Mouse (Mus musculus): ENCODE measurements around the gene Ube2u.
"Not testable (repeated sequence)": the region's sequence is repeated elsewhere in the genome, so short reads cannot be mapped to it uniquely, and the experiment has no call there.

Gene Ube2u

DNA sequence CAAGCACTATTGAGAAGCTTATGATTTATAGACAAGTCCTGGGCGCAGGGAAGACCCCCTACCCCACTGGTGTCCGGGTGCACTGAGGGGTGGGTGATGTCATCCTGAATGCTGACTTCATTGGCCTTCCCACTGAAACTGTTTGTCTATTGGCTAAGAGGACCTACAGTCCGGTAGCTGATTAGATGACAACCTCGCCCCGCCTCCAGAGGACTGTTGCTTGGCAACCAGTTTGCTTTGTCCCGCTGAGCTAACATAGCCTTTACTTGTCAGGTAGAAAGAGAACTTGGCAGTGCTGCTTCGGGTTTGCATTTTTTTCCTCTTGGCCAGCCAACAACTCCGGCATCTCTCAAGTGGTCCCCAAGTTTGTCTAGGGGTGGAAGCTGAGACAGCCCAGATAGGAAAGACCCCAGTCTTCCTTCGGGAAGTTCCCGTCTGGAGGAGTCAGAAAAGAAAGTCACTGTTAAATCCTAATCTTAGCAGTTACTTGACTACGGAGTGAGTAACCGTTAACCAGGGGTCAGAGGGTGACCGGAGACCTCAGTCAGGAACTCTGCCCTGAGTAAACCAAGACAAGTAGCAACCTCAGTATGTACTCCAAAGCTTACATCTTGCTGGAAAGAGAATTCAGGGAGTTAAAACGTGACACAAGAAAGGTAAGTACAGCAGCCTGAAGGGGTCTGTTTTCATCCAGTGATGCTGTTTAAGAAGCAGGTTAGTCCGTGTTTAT is at the start of gene Ube2u:
TSS of gene Ube2u (plus strand) at position 258 of the 730 bp plus-strand sequence.
- no peak for DNase-seq (ENCODE audit: low spot score)

GRCm38 (mm10) chr4:100429371-100429900 is 49.2 kb upstream of the Ube2u start:
- no peak for DNase-seq (ENCODE audit: low spot score)

GRCm38 (mm10) chr4:100435281-100436168 is 43.1 kb upstream of the Ube2u start:
- DNase-seq (ENCODE audit: low spot score): no peak

- no peak for DNase-seq (ENCODE audit: low spot score)
Measured at GRCm38 (mm10) chr4:100436169-100436547, 42.5 kb upstream of the Ube2u start.

DNA sequence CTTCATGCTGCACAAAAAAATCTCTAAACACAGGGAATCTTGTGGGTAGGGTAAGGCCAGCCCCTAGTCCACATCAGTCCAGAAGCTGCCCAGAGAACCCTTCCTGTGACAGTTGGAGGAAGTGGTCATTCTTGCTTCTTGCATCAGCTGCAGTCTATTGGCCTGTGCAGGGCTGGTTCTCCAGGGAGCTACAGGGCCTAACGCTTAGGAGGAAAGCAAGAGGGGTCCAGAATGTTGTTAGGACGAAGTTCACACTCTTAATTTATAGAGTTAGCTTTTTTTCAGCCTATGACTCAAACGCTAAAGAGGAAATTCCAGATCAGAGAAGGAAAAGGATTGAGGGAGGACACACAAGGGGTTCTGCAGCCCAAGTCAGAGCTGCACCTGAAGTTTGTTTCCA is 31.8 kb upstream of the Ube2u start:
- no peak for DNase-seq (ENCODE audit: low spot score)

DNA sequence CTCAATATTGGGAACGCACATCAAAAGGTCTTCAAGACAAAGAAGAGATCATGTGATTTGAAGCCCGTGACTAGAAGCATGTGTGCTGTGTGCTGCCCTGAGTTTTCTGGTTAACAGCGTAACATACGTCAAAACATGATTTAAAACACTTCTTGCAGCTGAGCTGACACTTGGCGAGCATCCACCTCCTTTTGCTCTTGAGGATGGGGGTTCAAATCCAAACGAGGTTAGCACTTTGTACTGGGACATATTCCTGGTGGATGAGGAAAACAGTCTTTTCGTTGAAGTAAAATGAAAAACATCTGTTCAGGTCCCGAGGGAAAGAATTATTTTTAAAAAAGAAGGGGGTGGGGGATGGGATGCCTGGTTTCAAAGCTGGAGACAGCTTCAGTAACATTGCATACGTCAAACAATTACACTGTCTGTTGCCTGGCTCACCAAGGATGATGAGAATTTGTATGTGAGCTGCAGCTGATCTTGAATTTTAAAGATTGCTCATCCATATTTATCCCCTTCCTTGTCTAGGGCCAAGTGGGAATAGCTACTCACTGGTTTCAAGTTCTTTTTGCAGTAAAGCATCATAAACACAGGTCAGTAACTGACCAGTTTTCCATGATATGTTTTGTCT is 16.0 kb upstream of the Ube2u start:
- DNase-seq (ENCODE audit: low spot score): no peak

DNA sequence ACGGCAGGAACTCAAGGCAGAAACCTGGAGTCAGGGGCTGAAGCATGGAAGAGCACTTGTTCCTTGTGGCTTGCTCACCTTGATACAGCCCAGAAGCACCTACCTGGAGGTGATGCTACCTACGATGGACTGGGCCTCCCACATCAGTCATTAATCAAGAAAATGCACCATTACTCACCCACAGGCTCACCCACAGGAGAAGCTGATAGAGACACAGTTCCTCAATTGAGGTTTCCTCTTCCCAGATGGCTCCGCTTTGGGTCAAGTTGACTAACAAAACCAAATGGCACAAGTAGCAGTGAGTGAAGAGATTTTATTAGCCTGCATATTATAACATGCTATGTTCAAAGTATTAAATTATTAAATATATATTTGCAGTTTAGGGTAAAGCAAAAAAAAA is 9.8 kb downstream of the Ube2u start:
- no peak for DNase-seq (ENCODE audit: low spot score)

DNA sequence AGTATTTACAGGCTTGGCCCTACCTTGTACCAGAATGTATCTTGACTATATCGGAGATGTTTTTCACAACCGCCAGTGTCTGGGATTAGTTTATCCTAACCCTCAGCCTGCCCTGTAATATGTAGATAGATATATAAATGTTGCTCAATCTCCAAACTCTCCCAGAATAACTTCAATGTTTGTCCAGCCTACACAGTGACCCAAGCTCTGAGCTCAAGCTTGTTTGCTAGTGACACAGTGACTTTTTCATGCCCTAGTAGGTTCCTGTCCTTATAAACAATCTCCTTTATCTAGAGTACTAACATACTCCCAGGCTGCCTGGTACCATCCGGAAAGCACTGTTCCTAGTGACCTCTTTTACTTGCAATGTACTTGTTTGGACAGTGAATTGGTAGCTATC is 16.5 kb downstream of the Ube2u start:
- DNase-seq (ENCODE audit: low spot score): no peak

DNA sequence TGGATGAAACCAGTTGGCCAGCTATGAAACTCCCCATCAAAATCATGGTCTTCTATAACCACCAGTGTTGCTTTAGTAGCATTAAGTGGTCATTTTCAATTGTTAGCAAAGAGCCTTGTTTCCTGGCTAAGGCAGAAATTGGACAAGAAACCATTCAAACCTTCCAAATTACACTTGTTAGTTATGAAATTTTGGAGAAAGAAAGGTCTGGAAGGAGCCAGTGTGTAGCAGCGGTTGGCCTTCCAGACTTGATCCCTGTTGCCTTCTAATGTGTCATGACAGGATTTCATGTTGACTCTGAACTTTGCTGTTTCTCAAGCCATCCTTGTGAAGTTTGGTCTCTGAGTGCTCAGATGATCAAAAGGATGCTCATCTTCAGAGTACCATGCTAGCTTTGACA is 17.9 kb downstream of the Ube2u start:
- no peak for DNase-seq (ENCODE audit: low spot score)

- no peak for DNase-seq (ENCODE audit: low spot score)
Measured at GRCm38 (mm10) chr4:100498192-100498591, 19.5 kb downstream of the Ube2u start.

- DNase-seq (ENCODE audit: low spot score): not testable (repeated sequence)
Measured at GRCm38 (mm10) chr4:100499037-100499601, 20.5 kb downstream of the Ube2u start.

- DNase-seq (ENCODE audit: low spot score): no peak
Measured at GRCm38 (mm10) chr4:100503337-100503736, 24.7 kb downstream of the Ube2u start.

DNA sequence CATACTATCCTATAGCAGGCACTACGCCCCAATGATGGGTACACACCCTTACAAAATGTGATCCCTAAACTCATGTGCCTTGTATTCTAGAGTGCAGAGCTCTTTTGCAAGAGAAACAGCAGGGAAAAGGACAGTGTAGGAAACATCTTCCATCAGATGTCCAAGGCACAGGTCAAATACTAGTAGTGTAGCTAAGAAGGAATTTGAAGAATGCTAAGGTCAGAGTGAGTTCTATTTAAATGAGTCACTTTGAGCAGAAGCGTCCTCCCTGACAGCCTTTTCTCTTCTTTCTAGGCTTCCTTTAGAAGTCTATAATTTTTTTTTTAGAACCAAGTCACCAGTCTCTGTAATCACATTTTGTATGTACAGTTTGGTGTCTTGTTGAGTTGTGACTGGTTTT is 39.0 kb downstream of the Ube2u start:
- DNase-seq (ENCODE audit: low spot score): no peak

DNA sequence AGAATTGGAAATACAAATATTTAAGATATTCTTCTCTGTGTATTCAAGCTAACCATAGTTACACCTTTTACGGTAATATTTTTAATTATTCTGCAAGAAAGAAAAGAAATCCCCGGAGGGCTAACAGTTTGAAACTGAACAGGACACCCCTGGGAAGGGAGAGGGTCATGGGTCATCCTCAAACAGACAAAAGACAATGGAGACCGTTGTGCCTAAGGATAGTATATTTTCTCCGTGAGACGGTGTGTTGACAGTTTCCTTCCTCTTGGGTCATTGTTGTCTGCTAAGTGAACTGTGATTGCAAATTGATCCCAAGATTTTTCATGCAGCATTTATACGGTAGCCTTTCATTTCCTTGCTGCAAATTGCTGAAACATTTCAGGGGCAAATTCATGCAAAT is 43.9 kb downstream of the Ube2u start:
- DNase-seq (ENCODE audit: low spot score): no peak

GRCm38 (mm10) chr4:100524741-100525140 is 46.1 kb downstream of the Ube2u start:
- DNase-seq (ENCODE audit: low spot score): no peak

- DNase-seq (ENCODE audit: low spot score): no peak
Measured at GRCm38 (mm10) chr4:100526296-100526695, 47.6 kb downstream of the Ube2u start.

- no peak for DNase-seq (ENCODE audit: low spot score)
Measured at GRCm38 (mm10) chr4:100527086-100527485, 48.4 kb downstream of the Ube2u start.

- no peak for DNase-seq (ENCODE audit: low spot score)
Measured at GRCm38 (mm10) chr4:100527554-100528001, 48.9 kb downstream of the Ube2u start.

DNA sequence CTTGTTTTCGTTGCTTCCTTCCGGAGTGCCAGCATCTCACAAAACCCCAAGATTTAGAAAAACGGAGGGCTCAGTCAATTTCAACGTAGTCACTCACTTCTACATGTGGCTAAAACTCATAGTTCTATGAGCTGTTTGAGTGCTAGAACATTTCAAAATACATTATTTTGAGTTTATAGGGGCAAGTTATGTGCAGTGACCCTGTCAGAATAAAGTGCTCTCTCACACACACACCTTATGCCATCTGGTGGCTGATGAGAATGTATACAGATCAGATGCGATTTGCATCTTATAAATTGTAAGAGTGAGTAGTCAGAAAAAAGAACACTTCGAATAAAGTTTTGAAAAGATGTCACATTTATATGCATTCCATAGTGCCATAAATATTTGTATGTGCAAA is 55.0 kb downstream of the Ube2u start:
- DNase-seq (ENCODE audit: low spot score): no peak

- no peak for DNase-seq (ENCODE audit: low spot score)
Measured at GRCm38 (mm10) chr4:100534946-100535345, 56.3 kb downstream of the Ube2u start.

DNA sequence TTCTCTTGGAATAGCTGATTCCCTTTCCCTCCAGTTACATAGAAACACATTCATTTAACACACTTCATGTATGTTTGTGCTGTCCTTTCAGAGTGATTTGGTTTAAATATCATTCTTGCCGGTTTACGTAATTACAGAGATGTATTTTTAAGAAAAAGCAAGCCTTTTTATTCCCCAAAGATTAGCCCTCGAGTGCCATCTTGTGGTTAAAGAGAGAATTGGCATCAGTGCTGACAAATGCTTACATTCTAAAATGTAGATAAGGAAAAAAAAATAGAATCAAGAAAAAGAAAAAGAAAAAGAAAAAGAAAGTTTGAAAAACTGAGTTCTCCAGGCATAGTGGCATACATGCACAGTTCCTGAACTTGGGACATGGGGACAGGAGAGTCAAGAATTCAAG is 59.2 kb downstream of the Ube2u start:
- DNase-seq (ENCODE audit: low spot score): peak; percentile 29

DNA sequence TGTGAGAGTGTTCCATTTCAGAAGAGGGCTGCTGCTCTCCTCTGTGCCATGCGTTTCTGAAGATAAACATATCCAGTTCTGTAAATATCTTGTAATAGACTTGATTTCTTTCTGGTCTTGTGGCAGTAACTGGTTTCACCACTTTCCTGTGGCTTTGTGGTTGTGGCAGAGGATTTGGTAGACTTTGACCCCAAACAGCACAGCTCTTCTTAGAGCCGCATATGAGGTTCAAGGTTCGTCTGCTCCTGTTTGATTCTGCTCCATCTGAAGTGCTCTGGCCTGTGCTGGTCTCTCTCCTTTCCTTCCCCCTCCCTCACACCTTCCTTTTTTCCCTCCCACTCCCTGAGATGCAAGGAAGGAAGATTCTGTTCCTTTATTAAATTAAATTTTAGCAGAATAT is 60.8 kb downstream of the Ube2u start:
- no peak for DNase-seq (ENCODE audit: low spot score)
